Mouse (Mus musculus) testis, adult 2 months (tissue): Measurements from ENCODE around the gene G530012D18Rik.
"Not testable (repeated sequence)": the region's sequence is repeated elsewhere in the genome, so short reads cannot be mapped to it uniquely, and the experiment has no call there.

Experiments
- CTCF ChIP-seq: fragments of 200-500 bp; IDR thresholded peaks from 2 replicates; pipeline ENCODE4 v1.5.1; 2012; ENCODE audit warnings: low read depth, mild to moderate bottlenecking, inconsistent platforms, low read length, moderate library complexity; ENCODE audit not compliant: control insufficient read depth, insufficient read depth, insufficient replicate concordance
- POLR2A ChIP-seq: fragments of 200-500 bp; IDR thresholded peaks from 2 replicates; pipeline ENCODE4 v1.6.1; 2012; ENCODE audit warnings: low read depth, mild to moderate bottlenecking, inconsistent platforms, low read length, moderate library complexity; ENCODE audit not compliant: control insufficient read depth

- TF ChIP-seq POLR2A, CTCF: not testable (repeated sequence)
These were observed 40.3 kb downstream of the G530012D18Rik start for GRCm38 (mm10) chr1:85615819-85616218.
